Mouse (Mus musculus) embryonic fibroblast, embryonic 13.5 days (primary cell): ENCODE measurements around the gene Pycr2.

Experiments
- CTCF ChIP-seq: IDR thresholded peaks from 2 replicates; pipeline ENCODE4 v1.5.1; 2011; ENCODE audit warnings: mild to moderate bottlenecking, control low read depth, low read length, moderate library complexity, borderline replicate concordance; ENCODE audit not compliant: insufficient read depth
- POLR2A ChIP-seq: IDR thresholded peaks from 2 replicates; pipeline ENCODE4 v1.6.1; 2011; ENCODE audit warnings: low read depth, mild to moderate bottlenecking, control low read depth, low read length, moderate library complexity

DNA sequence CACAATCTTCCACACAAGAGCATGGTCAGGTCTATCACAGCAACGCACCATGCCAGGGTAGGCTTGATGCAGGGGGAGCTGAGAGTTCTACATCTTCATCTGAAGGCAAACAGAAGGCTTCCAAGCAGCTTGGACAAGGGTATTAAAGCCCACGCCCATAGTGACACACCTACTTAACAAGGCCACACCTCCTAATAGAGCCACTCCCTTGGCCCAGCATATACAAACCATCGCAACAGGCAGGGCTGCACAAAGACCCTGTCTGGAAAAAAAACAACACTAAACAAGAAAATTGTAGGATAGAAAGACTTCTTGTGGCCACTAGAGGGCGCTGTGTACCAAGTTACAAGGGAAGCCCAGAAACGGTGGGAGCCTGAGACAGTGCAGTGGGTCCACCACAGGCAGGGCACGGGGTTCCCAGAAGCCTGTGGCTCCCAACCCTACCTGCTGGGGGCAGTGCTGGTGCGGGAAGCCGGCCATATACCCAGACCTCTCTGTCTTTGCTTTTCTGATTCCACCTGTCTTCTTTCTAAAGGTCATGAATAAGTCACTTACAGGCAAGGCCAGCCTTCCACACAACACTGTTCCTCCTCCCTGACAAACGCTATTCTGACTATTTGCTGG lies 30.1 kb upstream of the Pycr2 start:
- TF ChIP-seq CTCF (peak; percentile 33; the same call in 1 of the 2 replicates), POLR2A (no peak)
